Mouse (Mus musculus): ENCODE results near the gene BC048562.

DNA sequence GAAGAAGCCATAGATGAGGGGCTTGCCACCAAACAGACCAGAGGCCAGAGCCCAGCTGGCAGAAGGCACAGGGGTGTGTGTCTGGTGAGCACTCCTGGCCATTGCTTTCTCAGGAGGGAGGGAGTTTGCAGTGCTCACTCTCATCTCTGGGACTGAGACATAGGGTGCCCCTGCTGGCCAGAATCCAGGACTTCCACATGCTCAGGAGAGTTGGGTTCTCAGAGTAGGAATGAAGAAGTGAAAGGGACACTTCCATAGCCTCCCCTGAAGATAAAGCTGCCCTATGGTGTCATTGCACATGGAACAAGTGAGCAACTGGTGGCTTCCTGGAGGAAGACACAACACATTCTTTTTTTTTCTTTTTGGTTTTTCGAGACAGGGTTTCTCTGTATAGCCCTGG lies 38.2 kb downstream of the BC048562 start:
- TF ChIP-seq POLR2A (IDR thresholded peaks at IDR 0.05; ENCODE audit: borderline replicate concordance, extremely low read depth, insufficient read depth, insufficient read length, poor library complexity, severe bottlenecking) = no peak
- TF ChIP-seq CTCF (IDR thresholded peaks at IDR 0.05; ENCODE audit: borderline replicate concordance, extremely low read depth, insufficient read depth, insufficient read length) = no peak
